Mouse (Mus musculus): ENCODE measurements around the gene Atg101. TPM values are rescaled to one million over a fixed set of nuclear protein-coding genes. Genes with fewer than 3 reads are reported as not detected.

Gene Atg101
- total RNA-seq, 2 experiments from 2014 or later: 45.5 to 53.6 TPM

- no peak for DNase-seq (ENCODE audit: low spot score in 2 of 2)
These were observed 47.0 kb downstream of the Atg101 start for GRCm38 (mm10) chr15:101331090-101331489.

DNA sequence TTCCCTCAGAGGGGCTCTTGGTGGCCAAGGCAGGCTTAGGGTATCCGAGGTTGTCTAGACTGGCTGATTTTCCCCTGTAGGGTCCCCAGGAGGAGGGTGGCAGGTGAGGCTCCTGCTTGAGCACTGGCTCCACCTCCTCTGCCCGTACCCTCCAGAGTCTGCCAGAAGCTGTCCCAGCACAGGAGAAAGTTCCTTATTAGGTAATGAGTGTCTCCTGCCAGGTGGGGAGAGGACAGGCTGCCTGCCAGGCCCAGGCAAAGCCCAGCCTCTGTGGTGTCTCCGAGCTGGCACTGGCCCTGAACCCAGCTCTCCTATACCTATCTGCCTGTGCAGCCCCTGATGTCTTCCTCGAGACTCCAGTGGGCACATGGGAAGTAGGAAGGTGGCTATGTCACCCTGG, 48.3 kb downstream of the Atg101 start:
- DNase-seq (ENCODE audit: low spot score in 2 of 2): no peak

GRCm38 (mm10) chr15:101333165-101333564, 49.1 kb downstream of the Atg101 start:
- DNase-seq (ENCODE audit: low spot score in 2 of 2): no peak

DNA sequence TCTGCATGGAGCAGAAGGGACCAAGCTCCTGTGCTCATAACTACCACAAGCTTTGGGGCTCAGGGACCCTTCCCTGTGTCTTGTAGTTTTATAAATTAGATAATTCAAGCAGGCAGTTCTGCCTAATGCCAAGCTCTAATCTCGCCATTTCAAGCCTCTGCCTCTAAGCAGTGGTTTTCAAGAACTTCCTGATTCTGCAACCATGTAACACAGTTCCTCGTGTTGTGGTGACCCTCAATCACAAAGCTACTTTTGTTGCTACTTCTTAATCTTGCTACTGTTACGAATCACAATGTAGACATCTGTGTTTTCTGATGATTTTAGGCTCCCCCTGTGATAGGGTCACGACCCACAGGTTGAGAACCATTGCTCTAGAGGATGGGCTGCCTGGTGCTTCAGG, 49.6 kb downstream of the Atg101 start:
- no peak for DNase-seq (ENCODE audit: low spot score in 2 of 2)

- no peak for DNase-seq (ENCODE audit: low spot score in 2 of 2)
These were observed 52.6 kb downstream of the Atg101 start for GRCm38 (mm10) chr15:101336474-101337174.

DNA sequence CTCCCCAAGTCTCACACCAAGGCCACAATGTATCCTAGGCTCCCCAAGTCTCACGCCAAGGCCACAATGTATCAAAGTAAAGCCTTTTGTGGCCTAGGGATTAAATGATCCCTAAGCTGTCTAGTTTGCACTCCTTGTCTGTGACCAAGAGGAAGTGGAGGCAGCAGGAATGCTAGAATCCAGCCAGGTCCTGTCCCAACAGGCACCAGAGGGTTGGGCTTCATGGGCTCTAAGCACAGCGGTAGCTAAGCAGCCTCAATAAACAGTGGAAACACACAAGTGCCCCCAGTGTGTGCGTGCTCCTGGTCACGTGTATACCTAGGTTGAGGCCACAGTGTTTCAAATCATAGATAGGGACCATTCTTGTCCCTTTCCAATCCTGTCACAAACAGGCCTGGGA, 54.3 kb downstream of the Atg101 start:
- DNase-seq (ENCODE audit: low spot score in 2 of 2): no peak

GRCm38 (mm10) chr15:101339537-101339936, 55.5 kb downstream of the Atg101 start:
- peak; percentile 90 to 94 for DNase-seq (ENCODE audit: low spot score in 2 of 2)

Other genes starting within 250 kb of the Atg101 start
- gene Gm47841, start 236.9 kb upstream of the Atg101 start, total RNA-seq (2021): not detected
- 1 to 10 TPM; 1.3 to 1.4 TPM for gene Fignl2, start 205.7 kb upstream of the Atg101 start, total RNA-seq (2021)
- gene Ankrd33, start 168.5 kb upstream of the Atg101 start, total RNA-seq (2021): not detected
- gene Acvrl1, start 155.8 kb upstream of the Atg101 start, total RNA-seq (2021): 10 to 100 TPM; 12.1 to 14.2 TPM
- gene Acvr1b, start 110.2 kb upstream of the Atg101 start, total RNA-seq (2021): 100 to 1,000 TPM; 102 to 112 TPM
- 100 to 1,000 TPM in 1 of 2 experiments, 10 to 100 TPM in 1; 77.7 to 111 TPM for gene Grasp, start 60.1 kb upstream of the Atg101 start, total RNA-seq (2021)
- 100 to 1,000 TPM; 171 to 181 TPM for gene Nr4a1, start 30.0 kb upstream of the Atg101 start, total RNA-seq (2021)
- under 1 TPM; 0.40 to 0.42 TPM for gene 6030408B16Rik, start 8.9 kb downstream of the Atg101 start, total RNA-seq (2021)
- 1 to 10 TPM; 2.2 to 3.3 TPM for gene Krt80, start 85.9 kb downstream of the Atg101 start, total RNA-seq (2021)
- gene Krt7, start 126.8 kb downstream of the Atg101 start, total RNA-seq (2021): not detected
- under 1 TPM in 1 of 2 experiments, not detected in 1; 0.21 TPM for gene Krt87, start 154.5 kb downstream of the Atg101 start, total RNA-seq (2021)
- gene Krt88, start 163.5 kb downstream of the Atg101 start, total RNA-seq (2021): not detected
- not detected for gene Krt81, start 179.5 kb downstream of the Atg101 start, total RNA-seq (2021)
- gene Krt86, start 189.2 kb downstream of the Atg101 start, total RNA-seq (2021): not detected
- not detected for gene Krt83, start 207.2 kb downstream of the Atg101 start, total RNA-seq (2021)
- not detected for gene Gm49425, start 233.0 kb downstream of the Atg101 start, total RNA-seq (2021)
- gene Krt84, start 248.5 kb downstream of the Atg101 start, total RNA-seq (2021): not detected

All from left cerebral cortex, adult 18-20 months (tissue).